Mouse (Mus musculus): Measurements from ENCODE around the gene Rsrp1. TPM values are rescaled to one million over a fixed set of nuclear protein-coding genes. Genes with fewer than 3 reads are reported as not detected.
"Not testable (repeated sequence)": the region's sequence is repeated elsewhere in the genome, so short reads cannot be mapped to it uniquely, and the experiment has no call there.

The Rsrp1 gene
- polyA plus RNA-seq (2015; fragmentation: Nextera tagmentation; extraction: Ambion mirVana): 822 and 855 TPM in 2 replicates

DNA sequence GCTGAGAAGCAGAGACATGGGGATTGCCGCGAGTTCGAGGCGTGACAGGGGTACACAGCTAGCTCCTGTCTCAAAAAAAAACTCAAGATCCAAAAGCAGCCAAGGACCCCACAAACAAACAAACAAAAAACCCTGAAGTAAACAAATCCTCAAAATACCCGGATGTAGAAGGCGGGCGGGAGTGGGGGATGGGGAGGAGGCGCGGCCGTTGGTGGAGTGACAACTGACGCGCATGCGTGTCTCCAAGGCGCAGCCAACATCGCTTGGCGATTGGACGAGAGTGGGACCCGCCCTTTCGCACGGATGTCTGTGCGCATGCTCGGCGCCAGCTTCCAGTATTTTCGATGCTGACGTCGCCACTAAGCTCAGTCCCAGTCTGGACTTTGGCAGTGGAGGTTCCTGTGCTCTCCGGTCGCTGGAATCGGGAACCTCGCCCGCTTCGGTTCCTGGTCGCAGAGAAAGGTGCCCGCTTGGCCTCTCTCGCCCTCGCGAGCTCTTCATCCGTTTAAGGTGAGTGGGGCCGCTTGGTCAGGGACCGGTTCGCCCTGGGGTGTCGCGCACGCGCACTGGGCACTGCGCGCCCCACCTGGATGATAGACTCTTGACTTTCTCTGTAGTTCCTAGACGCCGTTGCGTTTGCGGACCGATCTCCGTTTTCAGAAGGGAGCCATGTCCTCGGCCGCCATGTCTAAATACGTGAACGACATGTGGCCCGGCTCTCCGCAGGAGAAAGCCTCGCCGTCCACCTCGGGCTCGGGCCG, at the start of gene Rsrp1:
TSS of gene Rsrp1 (plus strand) at position 335 of the 761 bp plus-strand sequence.
- peak; percentile 99 for DNase-seq (ENCODE audit: low spot score)

DNA sequence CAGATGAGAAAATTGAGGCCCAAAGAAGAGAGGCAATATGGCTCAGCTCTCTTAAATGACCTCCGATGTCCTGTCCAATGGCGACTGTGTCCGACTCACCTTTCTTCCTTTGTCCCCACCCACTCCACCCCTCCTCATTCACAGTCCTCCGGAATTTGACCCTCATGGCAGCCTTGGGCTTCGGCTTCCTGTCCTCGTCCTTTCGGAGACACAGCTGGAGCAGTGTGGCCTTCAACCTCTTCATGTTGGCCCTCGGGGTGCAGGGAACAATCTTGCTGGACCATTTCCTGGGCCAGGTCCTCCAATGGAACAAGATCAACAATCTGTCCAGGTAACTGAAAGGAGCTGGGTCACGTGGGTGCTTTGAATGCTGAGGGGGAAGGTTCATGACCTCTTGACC, 47.2 kb upstream of the Rsrp1 start:
- DNase-seq (ENCODE audit: low spot score): no peak

DNA sequence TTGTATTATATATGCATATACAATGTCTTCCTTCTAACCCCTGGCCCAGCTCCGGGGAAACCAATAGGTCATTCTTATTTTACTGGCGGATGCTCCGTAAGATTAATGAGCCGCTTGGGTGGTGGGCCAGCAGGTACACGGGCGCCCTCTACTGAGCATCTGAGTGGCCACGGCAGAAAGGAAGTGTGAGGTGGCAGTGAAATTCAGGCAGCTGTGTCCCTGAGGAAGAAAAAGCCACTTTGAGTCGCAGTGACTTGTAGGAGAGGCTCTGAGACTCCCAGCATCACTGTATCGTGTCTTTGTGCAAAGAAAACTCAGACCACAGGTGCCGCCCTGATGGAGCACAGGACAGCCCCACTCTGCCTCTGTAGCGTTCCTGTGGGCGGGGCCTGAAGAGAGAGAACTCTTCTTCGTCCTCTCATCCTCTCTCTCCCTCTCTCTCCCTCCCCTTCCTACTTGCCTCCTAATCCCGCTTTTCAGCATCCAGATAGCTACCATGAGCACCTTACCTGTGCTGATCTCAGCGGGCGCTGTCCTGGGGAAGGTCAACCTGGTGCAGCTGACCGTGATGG, 43.9 kb upstream of the Rsrp1 start:
- DNase-seq (ENCODE audit: low spot score): peak; percentile 69

DNA sequence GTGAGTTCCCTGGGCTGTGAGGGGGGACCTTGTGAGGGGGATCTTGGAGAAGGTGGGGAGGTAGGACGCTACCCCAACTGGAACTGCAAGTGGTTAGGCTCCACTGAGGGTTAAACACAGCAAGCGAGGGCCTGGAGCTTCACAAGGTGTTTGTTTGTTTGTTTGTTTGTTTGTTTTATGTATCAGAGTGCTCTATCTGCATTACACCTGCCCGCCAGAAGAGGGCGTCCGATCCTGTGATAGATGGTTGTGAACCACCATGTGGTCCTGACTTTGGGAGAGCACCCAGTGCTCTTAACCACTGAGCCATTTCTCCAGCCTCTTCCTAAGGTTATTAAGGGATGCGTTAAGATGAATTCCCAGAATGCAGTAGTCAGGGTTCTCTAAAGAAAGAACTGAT, 43.4 kb upstream of the Rsrp1 start:
- DNase-seq (ENCODE audit: low spot score): peak; percentile 4

DNA sequence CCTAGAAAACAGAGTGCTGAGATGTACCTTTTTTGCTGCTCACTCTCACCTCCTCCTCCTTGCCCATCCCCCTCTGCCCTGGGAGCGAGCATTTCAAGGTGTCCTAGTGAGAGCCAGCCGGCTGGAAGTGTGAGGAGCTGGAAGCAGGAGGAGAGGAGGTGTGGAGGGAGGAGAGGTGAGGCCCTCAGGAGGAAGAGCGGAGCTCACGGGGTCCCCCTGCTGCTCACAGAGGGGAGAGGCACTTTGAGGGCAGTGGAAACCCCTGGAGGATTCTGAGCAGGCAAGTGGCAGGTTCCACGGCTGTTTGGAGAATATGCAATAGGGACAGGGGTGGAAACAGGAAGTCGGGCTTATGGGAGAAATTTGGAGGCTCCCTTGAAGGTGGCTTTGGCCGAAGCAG, 40.1 kb upstream of the Rsrp1 start:
- peak; percentile 56 for DNase-seq (ENCODE audit: low spot score)

DNA sequence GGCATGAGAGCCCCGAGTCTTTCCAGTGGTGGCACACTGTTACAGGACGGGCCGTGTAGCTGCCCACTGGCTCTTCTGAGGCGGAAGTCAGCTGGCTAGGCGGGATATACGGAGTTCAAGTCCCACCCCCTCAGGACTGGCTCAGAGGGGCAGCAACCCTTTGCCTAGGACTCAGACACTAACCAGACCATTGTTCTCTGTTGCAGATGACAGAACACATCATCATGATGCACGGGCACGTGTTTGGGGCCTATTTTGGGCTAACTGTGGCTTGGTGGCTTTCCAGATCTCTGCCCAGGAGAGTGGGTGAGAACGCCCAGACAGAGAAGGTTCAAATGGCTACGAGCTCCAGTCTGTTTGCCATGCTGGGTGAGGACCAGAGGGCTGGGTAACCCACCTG, 39.6 kb upstream of the Rsrp1 start:
- DNase-seq (ENCODE audit: low spot score): no peak

DNA sequence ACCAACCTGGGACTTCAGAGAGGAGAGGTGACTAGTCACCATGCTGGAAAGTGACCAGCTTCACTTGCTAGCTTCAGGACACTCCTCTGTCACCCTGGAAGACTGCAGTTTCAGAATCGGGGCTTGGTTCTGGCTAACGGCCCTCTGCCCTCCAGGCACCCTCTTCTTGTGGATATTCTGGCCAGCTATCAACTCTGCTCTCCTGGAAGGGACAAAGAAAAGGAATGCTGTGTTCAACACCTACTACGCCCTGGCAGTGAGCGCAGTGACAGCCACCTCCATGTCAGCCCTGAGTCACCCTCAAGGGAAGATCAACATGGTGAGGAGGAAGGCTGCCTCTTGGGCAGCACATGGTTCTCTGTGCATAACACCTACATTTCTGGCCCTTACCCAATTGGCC, 39.0 kb upstream of the Rsrp1 start:
- DNase-seq (ENCODE audit: low spot score): no peak

DNA sequence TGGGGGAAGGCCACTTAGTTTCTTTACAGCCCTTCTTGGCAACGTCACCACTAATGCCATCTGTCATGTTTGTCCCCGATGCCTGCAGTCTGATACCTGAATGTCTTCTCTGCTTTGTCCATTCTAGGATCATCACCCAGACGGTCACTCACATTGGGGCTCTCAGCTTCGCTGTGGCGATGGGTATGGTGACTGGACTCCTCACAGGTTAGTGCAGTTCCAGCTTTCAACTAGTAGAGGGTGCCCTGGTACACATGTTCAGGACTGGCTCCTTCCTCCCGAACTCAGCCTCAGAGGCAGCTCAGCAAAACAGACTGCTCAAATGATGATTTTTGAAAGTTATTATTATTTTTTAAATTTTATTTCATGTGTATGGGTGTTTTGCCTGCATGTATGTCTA, 31.3 kb upstream of the Rsrp1 start:
- DNase-seq (ENCODE audit: low spot score): no peak

DNA sequence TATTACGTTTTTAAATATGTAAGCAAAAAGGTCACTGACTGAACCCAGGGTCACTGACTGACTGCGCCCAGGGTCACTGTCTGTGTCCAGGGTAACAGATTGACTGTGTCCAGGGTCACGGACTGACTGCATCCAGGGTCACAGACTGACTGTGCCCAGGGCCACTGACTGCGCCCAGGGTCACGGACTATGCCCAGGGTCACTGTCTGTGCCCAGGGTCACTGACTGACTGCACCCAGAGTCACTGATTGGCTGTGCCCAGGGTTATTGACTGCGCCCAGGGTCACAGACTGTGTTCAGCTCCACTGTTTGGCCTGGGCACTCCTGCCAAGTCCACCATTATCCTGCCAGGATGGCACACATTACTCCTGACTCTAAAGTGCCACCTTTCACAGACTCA, 26.1 kb upstream of the Rsrp1 start:
- DNase-seq (ENCODE audit: low spot score): no peak

DNA sequence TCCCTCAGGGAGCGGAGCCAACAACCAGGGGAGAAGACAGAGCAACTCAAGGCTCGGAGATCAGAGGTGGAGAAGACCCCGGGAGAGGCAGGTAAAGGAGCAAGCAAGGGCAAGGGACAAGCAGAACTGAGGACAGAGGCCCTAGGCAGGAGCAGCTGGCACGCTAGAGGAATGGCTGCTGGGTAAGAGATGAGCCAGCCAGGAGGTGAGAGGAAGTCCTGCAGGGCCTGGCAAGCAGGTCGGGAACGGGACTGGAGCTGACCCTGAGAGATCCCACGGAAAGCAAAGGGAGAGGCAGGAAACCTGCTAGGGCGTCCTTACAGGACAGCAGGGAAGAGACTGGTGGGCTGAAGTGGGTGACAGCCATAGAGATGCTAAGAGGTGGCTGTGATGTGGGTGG, 22.3 kb upstream of the Rsrp1 start:
- no peak for DNase-seq (ENCODE audit: low spot score)

DNA sequence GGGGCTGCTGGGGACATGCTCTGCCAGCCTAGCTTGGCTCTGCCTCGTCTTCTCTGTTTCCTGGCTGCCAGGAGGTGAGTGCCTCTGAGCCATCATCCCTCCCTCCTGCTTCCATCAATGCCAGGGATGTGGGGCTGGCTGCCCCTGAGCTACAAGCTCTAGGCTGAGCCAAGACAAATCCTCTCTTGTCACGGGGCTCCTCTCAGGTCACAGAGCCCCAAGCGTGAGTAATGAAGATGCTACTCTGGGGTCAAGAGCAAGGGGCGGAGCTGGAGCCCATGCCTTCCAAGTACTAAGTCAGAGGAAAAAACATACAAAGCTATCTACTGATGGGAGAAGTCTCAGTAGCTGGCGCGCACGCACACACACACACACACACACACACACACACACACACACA, 20.3 kb upstream of the Rsrp1 start:
- DNase-seq (ENCODE audit: low spot score): no peak

DNA sequence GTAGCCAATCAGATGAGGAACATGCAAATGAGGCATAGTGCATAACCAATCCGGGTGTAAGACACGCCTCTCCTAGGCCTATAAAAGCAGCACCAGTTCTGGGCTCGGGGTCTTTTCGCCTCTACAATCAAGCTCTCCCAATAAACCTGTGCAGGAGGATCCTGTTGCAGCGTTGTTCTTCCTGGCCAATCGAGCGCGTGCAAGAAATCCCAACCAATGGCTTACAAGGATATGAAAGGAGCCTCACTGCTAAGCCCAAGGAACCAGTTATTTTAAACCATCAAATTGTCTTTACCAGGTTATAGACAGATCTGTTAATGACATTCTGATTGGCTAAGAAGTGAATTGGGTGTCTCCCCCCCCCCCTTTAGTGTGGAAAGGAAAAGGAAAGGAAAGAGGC, 12.0 kb upstream of the Rsrp1 start:
- not testable (repeated sequence) for DNase-seq (ENCODE audit: low spot score)

DNA sequence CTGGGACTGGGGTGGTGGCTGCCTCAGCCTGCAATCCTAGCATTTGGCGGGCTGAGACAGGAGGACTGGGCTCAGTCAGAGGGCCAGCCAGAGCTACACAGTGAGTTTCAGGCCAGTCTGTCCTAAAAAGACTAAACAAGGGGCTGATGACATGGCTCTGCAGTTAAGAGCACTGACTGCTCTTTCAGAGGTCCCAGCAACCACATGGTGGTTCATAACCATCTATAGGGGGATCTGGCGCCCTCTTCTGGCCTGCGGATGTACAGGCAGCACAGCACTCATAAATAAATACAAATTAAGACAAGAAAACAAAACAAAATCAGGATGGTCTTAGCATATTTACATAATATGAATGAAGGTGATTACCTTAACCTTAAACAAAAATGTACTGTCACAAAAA, 10.0 kb upstream of the Rsrp1 start:
- peak; percentile 81 for DNase-seq (ENCODE audit: low spot score)

DNA sequence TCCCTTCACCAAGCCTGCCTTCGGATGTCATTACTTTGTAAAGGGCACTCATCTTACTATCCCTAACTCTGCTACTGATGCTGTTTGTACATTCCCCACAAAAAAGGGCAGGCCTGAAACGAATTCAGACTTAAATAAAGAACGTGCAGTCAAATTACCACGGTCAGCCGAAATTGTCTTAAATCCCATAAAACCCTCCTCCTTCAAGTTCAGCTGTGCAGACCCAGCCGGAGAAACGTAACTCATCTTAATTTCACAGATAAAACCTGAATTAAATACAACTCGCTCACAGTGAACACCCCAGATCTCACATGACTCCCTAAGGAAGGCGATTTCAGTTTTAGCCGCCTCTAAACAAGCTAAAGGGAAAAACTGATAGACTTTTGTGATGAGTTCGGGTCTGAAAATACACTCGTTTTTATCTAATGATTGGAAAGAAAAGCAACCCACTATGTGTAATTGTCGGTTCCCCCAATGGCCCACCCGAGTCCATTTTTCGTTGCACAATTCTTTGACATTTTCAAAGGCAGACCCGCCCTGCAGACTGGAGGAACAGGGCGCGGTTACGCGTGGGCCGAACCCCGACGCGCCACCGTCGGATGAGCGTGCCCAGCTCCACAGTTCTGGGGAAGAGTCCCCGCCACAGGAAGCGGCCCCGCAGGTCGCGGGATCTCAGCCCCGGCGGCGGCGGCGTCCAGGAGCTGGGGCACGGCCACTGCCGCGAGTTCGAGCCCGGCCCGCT, 9.1 kb upstream of the Rsrp1 start:
- DNase-seq (ENCODE audit: low spot score): no peak

DNA sequence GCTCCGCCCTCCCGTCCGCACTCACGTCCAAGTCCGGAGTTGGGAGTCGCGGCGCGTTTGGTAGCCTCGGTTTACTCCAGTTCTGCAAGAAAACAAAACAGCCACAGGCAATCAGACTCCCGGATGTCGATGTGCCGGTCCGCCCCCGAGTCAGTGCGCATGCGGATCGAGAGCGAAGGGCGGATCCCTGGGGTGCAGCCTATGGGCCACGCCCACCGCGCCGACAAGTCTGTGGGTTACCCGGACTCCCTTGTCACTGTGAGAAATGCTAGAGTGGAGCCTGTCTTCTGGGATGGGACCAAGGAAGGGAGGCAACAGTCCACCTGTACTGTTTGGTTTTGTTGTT, 8.6 kb upstream of the Rsrp1 start, which contains the start of gene Tmem50a:
TSS of gene Tmem50a (minus strand) at position 161 of the 346 bp plus-strand sequence.
- DNase-seq (ENCODE audit: low spot score): peak; percentile 97

DNA sequence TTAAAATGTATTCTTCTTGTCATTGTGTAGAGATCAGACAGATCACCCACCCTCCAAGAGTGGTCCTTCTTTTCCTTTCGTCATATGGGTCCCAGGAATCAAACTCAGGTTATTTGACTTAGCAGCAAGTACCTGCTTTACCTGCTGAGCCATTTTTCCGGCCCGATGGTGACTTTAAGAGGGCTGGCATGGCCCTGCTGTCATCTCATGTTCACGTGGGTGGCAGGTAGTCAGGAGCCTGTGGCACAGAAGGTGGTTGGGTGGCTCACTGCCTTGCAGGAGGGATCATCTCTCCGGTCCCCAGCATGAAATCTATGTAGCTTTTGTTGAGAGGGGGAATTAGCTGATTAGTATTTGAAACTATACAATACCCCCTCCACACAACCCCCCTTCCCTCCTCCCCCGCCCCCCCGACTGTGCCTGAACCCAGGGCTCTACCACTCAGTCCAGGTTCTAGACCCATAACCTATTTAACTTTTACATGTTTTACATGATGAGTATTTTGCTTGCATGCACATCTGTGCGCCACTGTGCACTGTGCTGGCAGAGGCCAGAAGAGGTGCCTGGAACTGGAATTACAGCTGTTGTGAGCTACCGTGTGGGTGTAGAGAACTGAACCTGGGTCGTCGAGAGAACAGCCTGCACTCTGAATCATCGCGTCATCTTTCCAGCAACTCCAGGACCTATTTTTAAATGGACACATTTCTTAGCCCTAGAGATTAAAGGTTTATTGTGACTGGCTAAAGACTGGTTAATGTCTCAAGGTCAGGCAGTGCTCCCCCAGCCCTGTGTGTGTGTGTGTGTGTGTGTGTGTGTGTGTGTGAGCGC, 8.0 kb upstream of the Rsrp1 start:
- DNase-seq (ENCODE audit: low spot score): no peak

DNA sequence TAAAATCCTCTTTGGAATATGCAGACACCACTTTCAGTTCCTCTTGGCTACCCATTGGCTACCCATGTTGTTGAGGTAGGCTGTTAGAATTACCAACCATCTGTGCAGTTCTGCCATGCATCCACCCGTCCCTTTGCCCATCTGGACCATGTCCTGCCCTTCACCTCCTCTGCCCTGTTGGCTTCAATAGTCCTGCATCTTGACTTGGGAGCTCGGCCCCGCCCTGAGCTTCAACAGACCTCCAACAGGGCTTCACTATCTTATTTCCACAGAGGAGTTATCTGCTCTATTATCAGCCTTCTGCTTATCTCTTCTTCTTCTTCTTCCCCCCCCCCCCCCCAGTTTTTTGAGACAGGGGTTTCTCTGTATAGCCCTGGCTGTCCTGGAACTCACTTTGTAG, 6.2 kb upstream of the Rsrp1 start:
- DNase-seq (ENCODE audit: low spot score): no peak

DNA sequence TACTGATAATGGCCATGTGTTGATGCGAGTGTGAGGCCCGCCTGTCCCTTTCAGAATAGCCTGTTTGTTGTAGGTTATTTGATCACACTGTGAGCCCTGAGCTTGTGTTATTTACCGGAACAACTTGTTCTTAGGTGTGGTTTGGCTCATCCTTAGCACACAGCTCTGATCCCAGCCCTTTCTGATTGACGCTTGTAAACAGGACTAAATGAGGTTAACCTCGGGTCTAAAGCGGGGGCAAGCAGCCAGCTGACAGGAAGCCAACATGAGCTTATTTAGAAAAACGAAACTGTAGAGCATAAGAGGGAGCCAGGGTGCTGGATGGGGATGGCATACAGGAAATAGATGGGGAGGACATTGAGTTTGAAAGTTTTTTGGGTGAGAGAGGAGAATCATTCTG, 5.0 kb upstream of the Rsrp1 start:
- DNase-seq (ENCODE audit: low spot score): peak; percentile 92

DNA sequence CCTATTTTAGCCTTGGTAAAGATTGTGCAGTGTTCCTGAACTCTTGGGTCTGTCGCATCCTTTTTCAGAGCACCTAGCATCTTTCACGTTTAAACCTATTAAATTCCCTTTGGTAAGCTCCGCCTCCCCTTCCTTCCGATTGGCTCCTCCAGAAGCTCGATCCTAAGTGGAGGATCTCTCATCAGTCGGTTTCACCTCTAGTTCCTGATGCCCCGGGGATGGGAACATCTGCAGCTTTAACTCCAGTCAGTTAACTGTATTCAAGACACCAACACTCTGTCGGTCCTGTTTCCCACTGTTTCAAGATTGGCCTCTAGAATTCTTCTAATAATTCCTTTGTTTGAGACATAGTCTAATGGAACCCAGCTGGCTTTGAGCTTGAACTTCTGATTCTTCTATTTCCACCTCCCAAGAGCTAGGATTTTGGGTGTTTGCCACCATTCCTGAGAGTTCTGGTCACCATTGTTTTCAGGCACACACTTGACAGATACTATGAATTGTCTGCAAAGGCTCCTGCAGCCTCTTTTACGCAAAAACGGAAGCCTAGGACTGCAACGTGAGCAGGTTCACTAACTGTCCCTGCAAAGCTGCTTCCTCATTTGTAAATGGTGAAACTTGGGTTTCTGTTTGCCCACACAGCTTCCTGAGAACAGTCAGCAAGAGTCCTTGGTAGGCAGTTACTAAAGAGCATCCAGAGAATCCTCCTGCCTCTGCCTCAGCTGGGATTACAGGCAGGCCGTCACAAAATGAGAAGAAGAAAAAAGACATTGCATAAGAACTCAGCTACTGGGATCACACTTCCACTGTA, 3.5 kb upstream of the Rsrp1 start:
- DNase-seq (ENCODE audit: low spot score): peak; percentile 84

DNA sequence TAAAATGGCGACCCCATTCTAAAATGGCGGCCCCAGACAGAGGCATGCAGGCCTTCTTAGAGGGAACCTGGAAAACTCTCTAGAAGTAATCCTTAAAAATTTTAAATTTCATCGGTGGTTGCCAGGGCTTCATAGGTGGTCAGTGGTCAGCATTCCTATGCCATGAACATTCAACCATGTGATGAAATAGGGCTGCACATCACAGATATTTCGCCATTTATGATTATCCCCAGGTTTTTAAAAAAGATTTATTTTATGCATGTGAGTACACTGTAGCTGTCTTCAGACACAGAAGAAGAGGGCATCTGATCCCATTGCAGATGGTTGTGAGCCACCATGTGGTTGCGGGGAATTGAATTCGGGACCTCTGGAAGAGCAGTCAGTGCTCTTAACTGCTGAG, 2.8 kb upstream of the Rsrp1 start:
- DNase-seq (ENCODE audit: low spot score): no peak

DNA sequence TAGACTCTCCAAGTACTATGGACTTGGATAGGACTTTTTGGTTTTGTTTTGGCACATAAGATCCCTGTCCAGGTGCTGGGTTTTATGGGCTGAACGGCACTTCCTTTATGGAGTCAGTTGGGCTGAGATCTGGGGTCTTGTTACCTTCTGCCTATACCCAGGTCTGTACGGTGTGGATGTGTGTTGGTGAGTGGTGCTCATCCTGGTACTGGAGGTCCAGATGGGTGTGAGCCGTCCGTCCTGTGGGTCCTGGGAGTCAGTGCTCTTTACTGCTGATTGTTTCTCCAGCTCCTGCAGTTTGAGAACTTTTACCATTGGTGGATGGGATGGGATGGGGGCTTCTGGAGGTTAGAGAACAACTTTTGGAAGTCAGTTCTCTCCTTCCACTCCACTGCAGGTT, 1.7 kb upstream of the Rsrp1 start:
- no peak for DNase-seq (ENCODE audit: low spot score)

Data from thymus, postnatal 0 days (tissue).